Mouse (Mus musculus) embryo, embryonic 10 days (tissue): ENCODE results near the gene Gm4756.
"Not testable (repeated sequence)": the region's sequence is repeated elsewhere in the genome, so short reads cannot be mapped to it uniquely, and the experiment has no call there.

Source experiments
- DNase-seq: peaks from one replicate; pipeline ENCODE4 v3.0.0-alpha.2; 2015; ENCODE audit warnings: low spot score

Gm4756 gene

DNA sequence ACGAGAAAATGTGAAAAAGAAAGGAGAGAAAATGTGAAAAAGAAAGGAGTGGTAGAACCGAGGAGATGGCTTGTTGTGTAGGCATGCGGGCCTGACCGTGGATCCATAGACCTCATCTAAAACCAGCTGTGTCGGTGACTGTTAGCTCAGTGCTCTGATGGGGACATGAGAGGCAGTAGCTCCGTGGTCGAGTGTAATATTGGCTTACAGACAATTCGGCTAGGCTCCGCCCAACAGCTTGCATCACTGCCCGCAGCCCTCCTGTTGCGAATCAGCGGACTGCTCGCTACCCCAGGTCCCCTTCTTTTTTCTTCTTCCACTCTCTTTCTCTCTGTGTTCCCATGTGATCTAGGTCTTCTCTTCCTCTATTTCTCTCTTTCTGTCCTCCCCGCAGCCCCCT is 540 bp downstream of the Gm4756 start:
- DNase-seq = no peak

- DNase-seq = no peak
Observed at GRCm38 (mm10) chr12:72638025-72638424, 11.4 kb downstream of the Gm4756 start.

GRCm38 (mm10) chr12:72628751-72629150 is 20.7 kb downstream of the Gm4756 start:
- DNase-seq = no peak

GRCm38 (mm10) chr12:72622853-72623496 is 26.5 kb downstream of the Gm4756 start:
- no peak for DNase-seq

DNA sequence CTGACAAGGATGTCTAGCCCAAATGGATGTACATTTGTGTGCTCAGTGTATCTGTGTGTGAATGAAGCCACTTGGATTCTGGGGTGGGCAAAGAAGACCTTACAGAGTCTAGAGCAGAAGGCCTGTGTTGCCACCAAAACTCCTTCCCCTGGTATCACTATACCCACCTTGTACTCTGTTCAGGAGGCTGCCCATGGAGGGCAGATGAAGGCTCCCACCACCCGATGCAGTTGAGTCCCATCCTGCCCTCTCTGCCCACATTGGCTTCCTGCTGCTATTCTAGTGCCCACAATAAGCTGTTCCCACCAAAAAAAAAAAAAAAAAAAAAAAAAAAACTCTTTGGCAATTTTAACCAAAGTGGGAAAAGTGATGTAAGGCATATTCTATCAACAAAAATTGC is 28.0 kb downstream of the Gm4756 start:
- no peak for DNase-seq

- DNase-seq = no peak
Observed at GRCm38 (mm10) chr12:72620856-72621255, 28.6 kb downstream of the Gm4756 start.

DNA sequence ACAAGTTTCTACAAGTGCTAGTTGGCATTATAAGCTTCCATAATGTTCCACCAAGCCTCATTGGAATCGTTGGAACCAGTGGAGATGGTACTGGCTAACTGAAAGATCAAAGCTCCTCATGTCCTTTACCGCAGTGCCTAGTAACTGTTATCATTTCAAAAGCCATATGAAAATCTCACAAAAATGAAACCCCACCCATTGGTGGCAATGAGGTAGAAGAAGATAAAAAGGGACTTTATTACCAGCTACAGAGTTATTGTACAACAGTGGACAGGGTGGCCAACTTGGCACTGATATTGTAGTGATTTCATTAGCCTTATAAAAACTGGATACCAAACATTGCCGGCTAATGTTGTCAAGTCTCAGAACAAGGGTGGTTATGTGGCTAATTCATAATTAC is 37.4 kb downstream of the Gm4756 start:
- no peak for DNase-seq

- DNase-seq = not testable (repeated sequence)
Observed at GRCm38 (mm10) chr12:72598731-72599130, 50.7 kb downstream of the Gm4756 start.

DNA sequence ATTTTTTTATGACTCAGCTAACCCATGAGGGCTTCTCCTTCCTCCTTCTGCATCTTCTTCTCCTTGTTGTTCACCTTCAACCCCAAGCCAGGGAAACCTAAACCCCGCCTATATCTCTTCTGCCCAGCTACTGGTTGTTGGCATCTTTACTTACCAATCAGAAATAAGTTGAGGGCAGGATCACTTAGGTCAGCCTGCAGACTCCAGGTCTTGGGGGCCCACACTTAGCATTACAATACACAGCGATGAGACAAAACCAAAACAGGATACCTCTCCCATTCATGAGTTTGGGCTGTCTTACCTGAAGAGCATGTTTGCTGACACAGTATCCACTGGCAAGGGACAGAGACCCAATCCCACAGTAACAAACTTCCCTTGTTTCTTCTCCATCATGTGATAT is 55.5 kb downstream of the Gm4756 start:
- no peak for DNase-seq

- no peak for DNase-seq
Observed at GRCm38 (mm10) chr12:72592991-72593390, 56.5 kb downstream of the Gm4756 start.

DNA sequence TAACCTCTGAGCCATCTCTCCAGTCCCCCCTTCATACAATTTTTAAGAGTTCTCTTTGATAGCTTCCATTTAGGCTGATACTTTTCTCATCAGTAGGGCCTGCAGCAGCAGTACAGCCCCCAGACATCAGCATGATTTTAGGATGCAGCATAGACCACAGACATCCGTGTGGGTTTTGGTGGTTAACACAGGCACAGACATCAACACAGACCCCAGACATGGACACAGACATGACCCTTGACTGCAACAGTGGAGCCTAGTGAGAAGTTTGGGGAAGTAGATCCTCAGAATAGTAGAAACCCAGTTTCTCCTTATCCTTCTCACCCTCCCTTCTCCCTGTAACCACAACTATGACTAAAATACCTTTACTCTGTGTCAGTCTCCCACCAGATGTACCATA is 64.1 kb downstream of the Gm4756 start:
- DNase-seq = no peak

GRCm38 (mm10) chr12:72583099-72583498 is 66.4 kb downstream of the Gm4756 start:
- DNase-seq = no peak

DNA sequence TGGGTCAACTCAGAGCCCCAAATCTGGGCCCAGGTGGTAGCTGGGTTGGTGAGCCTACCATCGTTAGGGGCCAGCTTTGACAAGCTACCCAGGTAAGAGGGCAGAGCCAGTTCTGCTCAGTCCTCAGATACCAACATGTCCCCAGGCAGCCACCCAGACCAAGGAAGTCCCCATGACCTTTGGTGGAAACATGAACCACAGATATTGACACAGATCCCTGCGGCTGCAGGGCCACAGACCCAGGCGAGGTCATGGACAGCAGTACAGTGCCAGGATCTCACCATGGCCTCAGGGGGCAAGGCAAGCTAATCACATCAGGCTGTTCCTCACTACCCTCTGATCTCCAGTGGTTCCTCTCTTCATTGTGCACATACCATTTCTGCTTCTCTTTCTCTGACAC is 67.4 kb downstream of the Gm4756 start:
- no peak for DNase-seq

DNA sequence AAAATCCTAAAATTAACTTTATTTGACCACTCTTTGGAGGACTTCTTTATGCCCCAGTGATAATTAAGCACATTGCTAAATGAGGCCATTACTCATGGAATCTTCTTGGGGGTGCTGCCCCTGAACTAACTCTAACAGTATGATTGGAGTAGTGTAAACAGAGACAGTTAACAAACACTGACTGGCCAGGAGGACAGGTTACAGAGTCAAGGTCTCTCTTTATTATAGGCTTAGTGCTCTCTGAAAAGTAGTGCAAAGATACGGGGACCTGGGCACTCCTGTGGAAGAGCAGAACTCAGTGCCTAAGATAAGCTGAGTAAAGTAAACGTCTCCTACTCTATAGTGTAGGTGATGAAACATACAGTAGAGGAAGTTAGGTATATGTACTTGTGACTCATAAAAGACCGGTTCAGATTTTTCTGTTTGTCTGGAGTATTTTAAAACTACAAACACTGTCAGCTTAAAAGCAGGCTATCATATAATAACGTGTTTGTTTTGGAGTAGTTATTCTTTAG is 85.1 kb downstream of the Gm4756 start:
- DNase-seq = no peak

- no peak for DNase-seq
Observed at GRCm38 (mm10) chr12:72554347-72554746, 95.1 kb downstream of the Gm4756 start.

DNA sequence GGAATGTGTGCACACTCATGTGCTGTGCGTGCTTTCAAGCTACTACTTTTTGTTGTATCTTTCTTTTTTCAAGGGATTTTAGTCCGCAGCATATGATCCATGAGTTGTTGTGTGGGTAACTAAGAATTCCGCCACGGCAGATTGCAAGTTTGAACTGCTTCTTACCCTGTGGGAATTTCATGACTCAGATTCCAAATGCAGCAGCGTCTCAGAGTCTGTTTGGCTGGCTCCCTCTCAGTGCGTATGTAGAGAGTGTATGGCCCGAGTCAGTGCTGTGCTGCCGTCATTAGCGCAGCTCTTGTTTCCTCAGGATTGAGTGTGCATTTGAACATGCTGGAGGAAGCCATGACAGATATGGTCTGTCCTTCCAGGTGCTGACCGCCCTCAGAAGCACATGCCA is 110.9 kb downstream of the Gm4756 start:
- DNase-seq = no peak

GRCm38 (mm10) chr12:72536021-72536597 is 113.4 kb downstream of the Gm4756 start, which contains the start of gene Pcnx4:
Gene Pcnx4, plus strand, starts transcription at chr12:72536383.
- peak; percentile 99 for DNase-seq

DNA sequence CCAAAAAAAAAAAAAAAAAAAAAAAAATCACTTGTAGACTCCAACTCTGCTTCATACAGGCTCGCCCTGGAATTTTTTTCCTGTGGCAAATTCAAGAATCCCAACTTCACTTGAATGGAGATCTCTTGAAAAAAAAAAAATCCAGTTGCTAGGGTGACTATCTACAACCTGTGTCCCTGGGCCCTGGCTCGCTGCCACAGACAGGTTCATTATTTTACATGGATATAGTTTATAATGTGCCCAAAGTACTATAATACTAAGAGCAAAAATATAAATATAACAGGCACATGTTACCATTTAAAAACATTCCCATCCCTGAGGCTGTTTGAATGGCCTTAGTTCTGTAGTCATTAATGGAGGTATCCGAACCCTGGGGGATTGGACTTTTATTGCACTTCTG is 113.9 kb downstream of the Gm4756 start:
- DNase-seq = no peak

DNA sequence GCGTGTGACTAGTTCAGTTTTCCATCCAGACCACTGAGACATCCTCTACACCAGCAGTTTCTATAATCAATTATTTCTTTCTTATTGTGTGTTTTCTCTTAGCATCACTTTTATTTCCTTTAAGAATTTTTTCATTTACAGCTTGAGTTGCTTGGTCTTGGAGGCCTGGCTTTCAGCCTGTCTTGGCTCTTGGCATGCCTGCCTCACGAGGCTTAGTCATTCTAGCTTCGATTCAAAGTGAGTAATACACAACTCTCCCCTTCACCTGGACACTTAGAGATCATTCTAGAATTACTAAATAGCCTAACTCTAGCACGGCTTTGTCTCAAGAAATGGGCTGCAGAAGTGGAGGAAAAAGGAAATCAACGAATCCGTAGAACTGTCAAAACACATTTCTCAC is 115.5 kb downstream of the Gm4756 start:
- no peak for DNase-seq

GRCm38 (mm10) chr12:72532303-72532702 is 117.2 kb downstream of the Gm4756 start:
- no peak for DNase-seq
